21 mouse cellular contexts compared by ENCODE assay signal in genomic region chr11:87571361-87571950, GRCm38 (mm10). TPM values are rescaled to one million over a fixed set of nuclear protein-coding genes. Genes with fewer than 3 reads are reported as not detected.
DNase-seq lines count a peak whose midpoint lies in the region; ATAC-seq and TF ChIP-seq lines count a peak whose summit lies in the region.
"Had no signal": no experiment of that assay in that cellular context is flagged by ENCODE, and none has a peak within 500 bp of the region (broad histone marks: within the 10 kb centered on the region; RNA-seq: fewer than 3 reads in every experiment).

No protein-coding gene starts in this region.

- no peaks in the 10 kb centered on the region for H3K27me3 ChIP-seq in heart, embryonic 13.5 days (replicated peaks)
- no peaks in the 10 kb centered on the region for H3K27me3 ChIP-seq in liver, postnatal 0 days (ENCODE audit: insufficient read depth, low read length)
- H3K27me3 ChIP-seq in embryonic facial prominence, embryonic 15.5 days = no peaks in the 10 kb centered on the region
- H3K27me3 ChIP-seq in stomach, postnatal 0 days (ENCODE audit: control insufficient read depth, insufficient read depth, low read length) = no peaks in the 10 kb centered on the region
- H3K27me3 ChIP-seq: limb, embryonic 13.5 days; neural tube, embryonic 13.5 days had no signal

- H3K36me3 ChIP-seq in heart, embryonic 13.5 days = no peaks in the 10 kb centered on the region
- no peaks in the 10 kb centered on the region for H3K36me3 ChIP-seq in liver, postnatal 0 days (replicated peaks; ENCODE audit: insufficient read depth, low read length)
- H3K36me3 ChIP-seq in embryonic facial prominence, embryonic 15.5 days = no peaks in the 10 kb centered on the region
- H3K36me3 ChIP-seq in stomach, postnatal 0 days (ENCODE audit: control insufficient read depth, insufficient read depth, low read length) = no peaks in the 10 kb centered on the region
- H3K36me3 ChIP-seq: limb, embryonic 13.5 days; neural tube, embryonic 13.5 days had no signal

- H3K4me1 ChIP-seq in heart, embryonic 13.5 days = peaks cover 47% of the 10 kb centered on the region
- H3K4me1 ChIP-seq in liver, postnatal 0 days (ENCODE audit: insufficient read depth) = no peaks in the 10 kb centered on the region
- peaks cover 14% of the 10 kb centered on the region for H3K4me1 ChIP-seq in embryonic facial prominence, embryonic 15.5 days
- H3K4me1 ChIP-seq in stomach, postnatal 0 days (replicated peaks; ENCODE audit: control insufficient read depth, insufficient read depth) = no peaks in the 10 kb centered on the region
- H3K4me1 ChIP-seq: limb, embryonic 13.5 days; neural tube, embryonic 13.5 days had no signal

- 65% methylated on average over 1 of the region's 1 CpGs for WGBS in heart, embryonic 13.5 days
- WGBS in liver, postnatal 0 days (ENCODE audit: insufficient replicate concordance) = 88% methylated on average over 1 of the region's 1 CpGs
- WGBS in embryonic facial prominence, embryonic 15.5 days = 78% methylated on average over 1 of the region's 1 CpGs
- WGBS in stomach, postnatal 0 days = 95% methylated on average over 1 of the region's 1 CpGs

- DNase-seq in heart, postnatal 25 days (ENCODE audit: low spot score) = no peak
- DNase-seq in liver, postnatal 0 days = no peak
- DNase-seq in liver (no peak), MN1 (ENCODE audit: low spot score) (no peak)
- no peak for DNase-seq in stomach, postnatal 0 days (ENCODE audit: low spot score)
- DNase-seq: adrenal gland, postnatal 36 days; cerebellum, postnatal 25 days; kidney, adult 8-10 months; right cerebral cortex, postnatal 4 days; thymus, adult 18-20 months had no signal

- intact Hi-C loops in heart, postnatal 25 days (cut with DNase I) = no loop called here

- ATAC-seq in heart, embryonic 13.5 days (ENCODE audit: extremely low read depth, insufficient number of reproducible peaks, low FRiP score, low TSS enrichment) = no peak
- ATAC-seq in liver, postnatal 0 days = no peak
- no peak for ATAC-seq in embryonic facial prominence, embryonic 15.5 days (ENCODE audit: insufficient number of reproducible peaks, low FRiP score, low TSS enrichment, low read depth)
- no peak for ATAC-seq in stomach, postnatal 0 days (ENCODE audit: low FRiP score, low TSS enrichment)
- ATAC-seq: activated CD4-positive, CD25-positive, alpha-beta regulatory T cell, adult 4 months had no signal

- no peak for TF ChIP-seq CTCF in liver, postnatal 0 days (IDR thresholded peaks at IDR 0.05; ENCODE audit: low read depth)
- no peak for TF ChIP-seq CTCF in stomach, postnatal 0 days (IDR thresholded peaks at IDR 0.05; ENCODE audit: low read depth)

- H3K9me3 ChIP-seq in heart, embryonic 13.5 days = no peaks in the 10 kb centered on the region
- H3K9me3 ChIP-seq in liver, postnatal 0 days (ENCODE audit: low read length) = no peaks in the 10 kb centered on the region
- no peaks in the 10 kb centered on the region for H3K9me3 ChIP-seq in embryonic facial prominence, embryonic 15.5 days (replicated peaks)
- no peaks in the 10 kb centered on the region for H3K9me3 ChIP-seq in stomach, postnatal 0 days (ENCODE audit: control insufficient read depth, low read length)
- H3K9me3 ChIP-seq: limb, embryonic 13.5 days; neural tube, embryonic 13.5 days had no signal

- TF ChIP-seq EP300 in liver, postnatal 0 days (IDR thresholded peaks at IDR 0.05; ENCODE audit: low read depth) = no peak
- TF ChIP-seq EP300 in stomach, postnatal 0 days (optimal IDR thresholded peaks at IDR 0.05) = no peak

- peak overlapping the region; percentile 58 for H3K27ac ChIP-seq in heart, embryonic 13.5 days (replicated peaks)
- peak overlapping the region; percentile 40; the same call in 1 of the 2 replicates for H3K27ac ChIP-seq in liver, postnatal 0 days (ENCODE audit: low read depth)
- H3K27ac ChIP-seq in embryonic facial prominence, embryonic 15.5 days (replicated peaks) = peak overlapping the region; percentile 63; the same call in 1 of the 2 replicates
- 0 out of 2 replicates have a peak overlapping the region, but pooled peaks have one; percentile 8 for H3K27ac ChIP-seq in stomach, postnatal 0 days (replicated peaks)
- H3K27ac ChIP-seq: hindbrain, embryonic 14.5 days; limb, embryonic 13.5 days; neural tube, embryonic 13.5 days had no signal

- 0 out of 2 replicates have a peak overlapping the region, but pooled peaks have one; percentile 37 for H3K9ac ChIP-seq in heart, embryonic 13.5 days
- H3K9ac ChIP-seq in liver, postnatal 0 days (replicated peaks) = no peak overlapping the region
- no peak overlapping the region for H3K9ac ChIP-seq in embryonic facial prominence, embryonic 15.5 days
- no peak overlapping the region for H3K9ac ChIP-seq in stomach, postnatal 0 days (ENCODE audit: low read length)
- H3K9ac ChIP-seq: hindbrain, embryonic 14.5 days; limb, embryonic 13.5 days; neural tube, embryonic 13.5 days had no signal

- H3K4me3 ChIP-seq in heart, embryonic 13.5 days = no peak overlapping the region
- no peak overlapping the region for H3K4me3 ChIP-seq in liver, postnatal 0 days (ENCODE audit: low read depth, low read length)
- H3K4me3 ChIP-seq in embryonic facial prominence, embryonic 15.5 days (replicated peaks) = no peak overlapping the region
- H3K4me3 ChIP-seq in stomach, postnatal 0 days (ENCODE audit: low read depth, low read length) = no peak overlapping the region
- H3K4me3 ChIP-seq: limb, embryonic 13.5 days; neural tube, embryonic 13.5 days had no signal

- H3K4me2 ChIP-seq in heart, embryonic 13.5 days = peak overlapping the region; percentile 13
- no peak overlapping the region for H3K4me2 ChIP-seq in liver, postnatal 0 days (ENCODE audit: low read depth, low read length)
- H3K4me2 ChIP-seq in embryonic facial prominence, embryonic 15.5 days (replicated peaks) = no peak overlapping the region
- no peak overlapping the region for H3K4me2 ChIP-seq in stomach, postnatal 0 days (replicated peaks; ENCODE audit: low read depth)
- H3K4me2 ChIP-seq: hindbrain, embryonic 14.5 days; limb, embryonic 13.5 days; neural tube, embryonic 13.5 days had no signal

RNA-seq across cellular contexts. Expression of gene Sept4, which starts 2.8 kb away (rescaled TPM):
- 15.3 and 18.5 TPM in 2 replicates for polyA plus RNA-seq in heart, embryonic 13.5 days (2015; fragmentation: Nextera tagmentation; extraction: Ambion mirVana)
- 10 to 100 TPM; 43.4 to 43.7 TPM for total RNA-seq in heart, postnatal 25 days (2021)
- polyA plus RNA-seq in liver, postnatal 0 days (2015; fragmentation: Nextera tagmentation; extraction: Ambion mirVana) = 21.7 and 22.0 TPM in 2 replicates
- 33.0 and 37.9 TPM in 2 replicates for polyA plus RNA-seq in embryonic facial prominence, embryonic 15.5 days (2015; fragmentation: Nextera tagmentation; extraction: Ambion mirVana)
- 25.5 and 26.3 TPM in 2 replicates for polyA plus RNA-seq in stomach, postnatal 0 days (2015; fragmentation: Nextera tagmentation; extraction: Ambion mirVana)

RNA-seq across cellular contexts. Expression of gene Gm11492, which starts 5.0 kb away (rescaled TPM):
- not detected in 2 replicates for polyA plus RNA-seq in heart, embryonic 13.5 days (2015; fragmentation: Nextera tagmentation; extraction: Ambion mirVana)
- not detected for total RNA-seq in heart, postnatal 25 days (2021)
- not detected in 2 replicates for polyA plus RNA-seq in liver, postnatal 0 days (2015; fragmentation: Nextera tagmentation; extraction: Ambion mirVana)
- not detected in 2 replicates for polyA plus RNA-seq in embryonic facial prominence, embryonic 15.5 days (2015; fragmentation: Nextera tagmentation; extraction: Ambion mirVana)
- polyA plus RNA-seq in stomach, postnatal 0 days (2015; fragmentation: Nextera tagmentation; extraction: Ambion mirVana) = not detected in 2 replicates
- total RNA-seq: adrenal gland, postnatal 36 days; heart, adult 18-20 months; monocyte, adult 5-6 weeks had no signal
- polyA plus RNA-seq: activated CD4-positive, CD25-positive, alpha-beta regulatory T cell, adult 4 months; embryonic facial prominence, embryonic 11.5 days; forebrain, embryonic 11.5 days; hindbrain, embryonic 14.5 days; limb, embryonic 13.5 days; lung, embryonic 16.5 days; neural tube, embryonic 13.5 days had no signal

RNA-seq across cellular contexts. Expression of gene Mtmr4, which starts 20.5 kb away (rescaled TPM):
- 14.1 and 14.7 TPM in 2 replicates for polyA plus RNA-seq in heart, embryonic 13.5 days (2015; fragmentation: Nextera tagmentation; extraction: Ambion mirVana)
- 10 to 100 TPM; 26.3 to 26.4 TPM for total RNA-seq in heart, postnatal 25 days (2021)
- 4.8 and 5.6 TPM in 2 replicates for polyA plus RNA-seq in liver, postnatal 0 days (2015; fragmentation: Nextera tagmentation; extraction: Ambion mirVana)
- 25.7 and 27.4 TPM in 2 replicates for polyA plus RNA-seq in embryonic facial prominence, embryonic 15.5 days (2015; fragmentation: Nextera tagmentation; extraction: Ambion mirVana)
- 9.4 and 11.5 TPM in 2 replicates for polyA plus RNA-seq in stomach, postnatal 0 days (2015; fragmentation: Nextera tagmentation; extraction: Ambion mirVana)

RNA-seq across cellular contexts. Expression of gene Hsf5, which starts 45.5 kb away (rescaled TPM):
- polyA plus RNA-seq in heart, embryonic 13.5 days (2015; fragmentation: Nextera tagmentation; extraction: Ambion mirVana) = 0.05 and 0.13 TPM in 2 replicates
- total RNA-seq in heart, postnatal 25 days (2021) = not detected
- 0.04 TPM in 1 of 2 replicates, not detected in the other for polyA plus RNA-seq in liver, postnatal 0 days (2015; fragmentation: Nextera tagmentation; extraction: Ambion mirVana)
- polyA plus RNA-seq in embryonic facial prominence, embryonic 15.5 days (2015; fragmentation: Nextera tagmentation; extraction: Ambion mirVana) = 0.25 and 0.35 TPM in 2 replicates
- 0.12 TPM in 1 of 2 replicates, not detected in the other for polyA plus RNA-seq in stomach, postnatal 0 days (2015; fragmentation: Nextera tagmentation; extraction: Ambion mirVana)
- total RNA-seq: heart, adult 18-20 months; monocyte, adult 5-6 weeks had no signal

Comparison
In these comparisons a context has a peak if more than half of its experiments do, and no peak if none do; other contexts are left out.
1. H3K27ac ChIP-seq: peak in every context shown above with its lines; median percentile 63 in embryonic facial prominence, embryonic 15.5 days; 58 in heart, embryonic 13.5 days; 40 in liver, postnatal 0 days; 8 in stomach, postnatal 0 days.